Mouse (Mus musculus) bone marrow macrophage, adult 2 months (primary cell): ENCODE results near the gene Tpr. TPM values are rescaled to one million over a fixed set of nuclear protein-coding genes. Genes with fewer than 3 reads are reported as not detected.

ENCODE experiments used
- H3K27ac ChIP-seq: 2 replicates; pipeline ENCODE4 v1.5.1; 2012; ENCODE audit warnings: low read depth, low read length; ENCODE audit not compliant: insufficient read depth
- H3K4me1 ChIP-seq: 2 replicates; pipeline ENCODE4 v1.6.1; 2012; ENCODE audit warnings: low read length; ENCODE audit not compliant: control insufficient read depth, insufficient read depth
- H3K4me3 ChIP-seq: 2 replicates; pipeline ENCODE4 v1.5.1; 2012; ENCODE audit warnings: mild to moderate bottlenecking, low read length, moderate library complexity; ENCODE audit not compliant: insufficient read depth
- CTCF ChIP-seq: IDR thresholded peaks from 2 replicates; pipeline ENCODE4 v1.5.1; 2012; ENCODE audit warnings: low read depth, mild to moderate bottlenecking, low read length, moderate library complexity
- POLR2A ChIP-seq: IDR thresholded peaks from 2 replicates; pipeline ENCODE4 v1.6.1; 2012; ENCODE audit warnings: mild to moderate bottlenecking, low read depth, low read length, borderline replicate concordance
- polyA plus RNA-seq: library from polyadenylated mRNA; stranded (reverse); fragments of >200 nt; gene quantifications from 2 replicates; pipeline ENCODE4 v1.2.4, GENCODE M21; 2012; ENCODE audit not compliant: missing spikeins, insufficient read depth, insufficient read length

Gene Tpr
- polyA plus RNA-seq, 1 experiment: 186 TPM

GRCm38 (mm10) chr1:150396001-150396400 is 3.4 kb downstream of the Tpr start:
- H3K4me3 ChIP-seq: no peak overlapping the region
- peak overlapping the region; percentile 64 for H3K27ac ChIP-seq
- TF ChIP-seq POLR2A (no peak), CTCF (no peak)
- H3K4me1 ChIP-seq: peaks cover 11% of the 10 kb centered on the region

GRCm38 (mm10) chr1:150403914-150404313 is 11.3 kb downstream of the Tpr start:
- TF ChIP-seq POLR2A (no peak), CTCF (no peak)
- peaks cover 7% of the 10 kb centered on the region for H3K4me1 ChIP-seq
- H3K4me3 ChIP-seq: no peak overlapping the region
- H3K27ac ChIP-seq: no peak overlapping the region

GRCm38 (mm10) chr1:150404555-150404954 is 11.9 kb downstream of the Tpr start:
- TF ChIP-seq POLR2A (no peak), CTCF (no peak)
- no peak overlapping the region for H3K27ac ChIP-seq
- peaks cover 7% of the 10 kb centered on the region for H3K4me1 ChIP-seq

GRCm38 (mm10) chr1:150407285-150407684 is 14.6 kb downstream of the Tpr start:
- no peak for TF ChIP-seq CTCF
- TF ChIP-seq POLR2A: no peak

More at GRCm38 (mm10) chr1:150404555-150404954, 11.9 kb downstream of the Tpr start:
- no peak overlapping the region for H3K4me3 ChIP-seq

GRCm38 (mm10) chr1:150409996-150410395 is 17.4 kb downstream of the Tpr start:
- TF ChIP-seq POLR2A (no peak), CTCF (no peak)
- peaks cover 5% of the 10 kb centered on the region; the same call in 1 of the 2 replicates for H3K4me1 ChIP-seq
- H3K4me3 ChIP-seq: no peak overlapping the region
- H3K27ac ChIP-seq: no peak overlapping the region

More at GRCm38 (mm10) chr1:150407285-150407684, 14.6 kb downstream of the Tpr start:
- H3K4me1 ChIP-seq: peaks cover 7% of the 10 kb centered on the region
- H3K27ac ChIP-seq: no peak overlapping the region
- H3K4me3 ChIP-seq: no peak overlapping the region

GRCm38 (mm10) chr1:150416006-150416405 is 23.4 kb downstream of the Tpr start:
- Histone ChIP-seq H3K4me1 (0 out of 2 replicates have a peak, but pooled peaks cover 2% of the 10 kb centered on the region), H3K27ac (no peak overlapping the region), H3K4me3 (no peak overlapping the region)
- TF ChIP-seq CTCF (no peak), POLR2A (no peak)

GRCm38 (mm10) chr1:150418426-150418825 is 25.8 kb downstream of the Tpr start:
- H3K27ac ChIP-seq: no peak overlapping the region
- 0 out of 2 replicates have a peak, but pooled peaks cover 2% of the 10 kb centered on the region for H3K4me1 ChIP-seq
- H3K4me3 ChIP-seq: no peak overlapping the region
- TF ChIP-seq POLR2A (no peak), CTCF (no peak)

- TF ChIP-seq POLR2A (no peak), CTCF (no peak)
- Histone ChIP-seq H3K4me1 (0 out of 2 replicates have a peak, but pooled peaks cover 2% of the 10 kb centered on the region), H3K27ac (no peak overlapping the region), H3K4me3 (no peak overlapping the region)
Measured at GRCm38 (mm10) chr1:150425665-150426064, 33.0 kb downstream of the Tpr start.

- Histone ChIP-seq H3K4me1 (0 out of 2 replicates have a peak, but pooled peaks cover 2% of the 10 kb centered on the region), H3K4me3 (no peak overlapping the region), H3K27ac (no peak overlapping the region)
- TF ChIP-seq CTCF (no peak), POLR2A (no peak)
Measured at GRCm38 (mm10) chr1:150426216-150426615, 33.6 kb downstream of the Tpr start.

GRCm38 (mm10) chr1:150438641-150439040 is 46.0 kb downstream of the Tpr start:
- Histone ChIP-seq H3K27ac (no peak overlapping the region), H3K4me1 (no peaks in the 10 kb centered on the region), H3K4me3 (no peak overlapping the region)
- TF ChIP-seq CTCF (no peak), POLR2A (no peak)

GRCm38 (mm10) chr1:150441731-150442130 is 49.1 kb downstream of the Tpr start:
- no peak overlapping the region for H3K4me3 ChIP-seq
- H3K27ac ChIP-seq: no peak overlapping the region
- TF ChIP-seq POLR2A (no peak), CTCF (no peak)

More at GRCm38 (mm10) chr1:150441731-150442130, 49.1 kb downstream of the Tpr start:
- H3K4me1 ChIP-seq: no peaks in the 10 kb centered on the region
